ENCODE assay signal across 31 mouse cellular contexts in genomic region chr5:34772696-34773245, GRCm38 (mm10). TPM values are rescaled to one million over a fixed set of nuclear protein-coding genes. Genes with fewer than 3 reads are reported as not detected.
DNase-seq lines count a peak whose midpoint lies in the region; ATAC-seq and TF ChIP-seq lines count a peak whose summit lies in the region.
"Had no signal": no experiment of that assay in that cellular context is flagged by ENCODE, and none has a peak within 500 bp of the region (broad histone marks: within the 10 kb centered on the region; RNA-seq: fewer than 3 reads in every experiment).

No protein-coding gene starts in this region.

- no peaks in the 10 kb centered on the region for H3K36me3 ChIP-seq in C2C12 (ENCODE audit: control insufficient read depth, insufficient read depth)
- H3K36me3 ChIP-seq: embryonic facial prominence, embryonic 15.5 days; hindbrain, embryonic 12.5 days; intestine, embryonic 15.5 days; liver, embryonic 15.5 days; neural tube, embryonic 15.5 days had no signal

- no peak for TF ChIP-seq POLR2A in bone marrow macrophage, adult 2 months (IDR thresholded peaks at IDR 0.05; ENCODE audit: borderline replicate concordance, low read depth, low read length)

- peaks cover 52% of the 10 kb centered on the region for H3K79me3 ChIP-seq in C2C12 (ENCODE audit: low read depth)

- no peak for ATAC-seq in cerebellum, adult (ENCODE audit: insufficient number of reproducible peaks, low FRiP score, low TSS enrichment)
- ATAC-seq: forebrain, embryonic 13.5 days; hindbrain, postnatal 0 days; intestine, embryonic 15.5 days had no signal

- H3K4me1 ChIP-seq in bone marrow macrophage, adult 2 months (ENCODE audit: control insufficient read depth, insufficient read depth, low read length) = peaks cover 23% of the 10 kb centered on the region
- H3K4me1 ChIP-seq: embryonic facial prominence, embryonic 10.5 days; embryonic facial prominence, embryonic 15.5 days; forebrain, embryonic 13.5 days; hindbrain, embryonic 12.5 days; intestine, embryonic 15.5 days; neural tube, embryonic 15.5 days had no signal

- H3K27me3 ChIP-seq in C2C12 (ENCODE audit: control insufficient read depth, insufficient read depth, insufficient read length) = no peaks in the 10 kb centered on the region
- H3K27me3 ChIP-seq: embryonic facial prominence, embryonic 15.5 days; forebrain, embryonic 13.5 days; hindbrain, embryonic 12.5 days; intestine, embryonic 15.5 days; liver, embryonic 15.5 days; neural tube, embryonic 15.5 days had no signal

- no peak overlapping the region for H3ac ChIP-seq in C2C12 (ENCODE audit: control insufficient read depth, insufficient read length, low read depth)

- no peak for TF ChIP-seq CTCF in C2C12 (IDR thresholded peaks at IDR 0.05; ENCODE audit: control insufficient read depth, insufficient read depth, insufficient read length)
- no peak for TF ChIP-seq CTCF in bone marrow macrophage, adult 2 months (IDR thresholded peaks at IDR 0.05; ENCODE audit: low read depth, low read length)

- peak overlapping the region; percentile 60 for H3K27ac ChIP-seq in bone marrow macrophage, adult 2 months (ENCODE audit: insufficient read depth, low read depth, low read length)
- H3K27ac ChIP-seq: embryonic facial prominence, embryonic 10.5 days; embryonic facial prominence, embryonic 15.5 days; forebrain, embryonic 13.5 days; hindbrain, embryonic 12.5 days; hindbrain, postnatal 0 days; intestine, embryonic 15.5 days; kidney, postnatal 0 days; liver, embryonic 15.5 days; neural tube, embryonic 15.5 days; stomach, postnatal 0 days had no signal

- DNase-seq in 3134 (ENCODE audit: extremely low read depth, insufficient read length, low spot score) = peak; percentile 22
- DNase-seq in adrenal gland, adult 8-10 months = peak; percentile 14
- DNase-seq in layer of hippocampus, postnatal 25 days (ENCODE audit: extremely low spot score in 1 of 2, low spot score in 1 of 2) = no peak
- no peak for DNase-seq in heart, adult 8-10 months (ENCODE audit: low spot score)
- DNase-seq in kidney, postnatal 25 days = no peak
- DNase-seq: gastrocnemius, postnatal 14 days; heart, adult 11 months; heart, postnatal 36 days; kidney, adult 2 months; layer of hippocampus, adult 9-11 months; liver; lung, embryonic 14.5 days; lung, postnatal 14 days; midbrain, embryonic 14.5 days; retina, postnatal 1 day; right cerebral cortex, postnatal 14 days; thymus, adult 2 months; thymus, postnatal 4 days had no signal

- peaks cover 88% of the 10 kb centered on the region for H3K79me2 ChIP-seq in C2C12 (ENCODE audit: control insufficient read depth, insufficient read depth)

- no peak overlapping the region for H3K4me3 ChIP-seq in C2C12 (ENCODE audit: insufficient read depth, poor library complexity, severe bottlenecking)
- no peak overlapping the region for H3K4me3 ChIP-seq in bone marrow macrophage, adult 2 months (ENCODE audit: insufficient read depth, low read length)
- H3K4me3 ChIP-seq: embryonic facial prominence, embryonic 10.5 days; embryonic facial prominence, embryonic 15.5 days; forebrain, embryonic 13.5 days; hindbrain, embryonic 12.5 days; intestine, embryonic 15.5 days; liver, embryonic 15.5 days; neural tube, embryonic 15.5 days had no signal

TF ChIP-seq in C2C12, 6 proteins besides CTCF, POLR2A, EP300 and RAD21:
- no peak for TF ChIP-seq MYOG (IDR thresholded peaks at IDR 0.05; ENCODE audit: control insufficient read depth, extremely low read depth, insufficient read length)
- peak; percentile 85 for TF ChIP-seq MYOD1 (IDR thresholded peaks at IDR 0.05; ENCODE audit: control insufficient read depth, insufficient read length, low read depth)
- no peak for TF ChIP-seq FOSL1 (IDR thresholded peaks at IDR 0.05; ENCODE audit: insufficient read depth, low read length, poor library complexity, severe bottlenecking)
- TF ChIP-seq MAX (IDR thresholded peaks at IDR 0.05) = no peak

RNA-seq across cellular contexts. Expression of gene Htt, which starts 11.2 kb away (rescaled TPM):
- polyA plus RNA-seq in C2C12 (2012; fragmentation: generic; extraction: Trizol) = 8.0 TPM
- total RNA-seq in adrenal gland, adult 8-10 months (2022) = 10 to 100 TPM; 37.5 to 66.3 (median 47.0) TPM
- polyA plus RNA-seq in bone marrow macrophage, adult 2 months (2012; ENCODE audit: insufficient read depth, insufficient read length, missing spikeins) = 21.9 and 24.7 TPM in 2 replicates
- total RNA-seq in layer of hippocampus, postnatal 25 days (2021) = 10 to 100 TPM; 73.0 to 85.5 TPM
- 10 to 100 TPM; 12.1 to 13.2 (median 12.4) TPM for total RNA-seq in heart, adult 8-10 months (2022)

Comparison
In these comparisons a context has a peak if more than half of its experiments do, and no peak if none do; other contexts are left out.
1. DNase-seq: peak in 3134 (single experiment) and adrenal gland, adult 8-10 months (single experiment); none in layer of hippocampus, postnatal 25 days (0 of 2), heart, adult 8-10 months (single experiment) and kidney, postnatal 25 days (0 of 2).